Mouse (Mus musculus) liver, postnatal 0 days (tissue): ENCODE results near the gene Hspa1a.

Experiments used
- CTCF ChIP-seq: sonication (generic); IDR thresholded peaks from 2 replicates; pipeline ENCODE4 v1.5.1; 2016; ENCODE audit warnings: antibody characterized with exemption, low read depth
- EP300 ChIP-seq: IDR thresholded peaks from 2 replicates; pipeline ENCODE4 v1.6.1; 2016; ENCODE audit warnings: antibody characterized with exemption, low read depth, mild to moderate bottlenecking

DNA sequence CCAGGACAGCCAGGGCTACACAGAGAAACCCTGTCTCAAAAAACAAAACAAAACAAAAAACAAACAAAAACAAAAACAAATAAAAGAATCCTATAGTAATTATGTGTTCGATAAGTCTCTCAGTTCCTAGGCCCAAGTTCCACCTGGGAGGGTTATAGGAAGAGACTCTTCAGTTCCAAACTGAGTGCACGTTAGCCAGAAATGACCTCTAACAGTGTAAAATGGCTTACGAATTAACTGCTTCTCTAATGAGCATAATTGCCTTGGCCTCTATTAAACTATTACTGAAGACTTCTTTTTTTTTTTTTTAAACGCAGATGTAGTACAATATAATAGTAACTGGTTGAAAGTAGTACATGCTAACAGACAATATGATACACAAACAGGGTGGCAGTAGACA is 18.1 kb downstream of the Hspa1a start:
- no peak for TF ChIP-seq CTCF
- TF ChIP-seq EP300: no peak
